Mouse (Mus musculus) cerebellum, adult 2 months (tissue): ENCODE data around the gene Tm7sf3. TPM values are rescaled to one million over a fixed set of nuclear protein-coding genes. Genes with fewer than 3 reads are reported as not detected.

ENCODE experiments used
- DNase-seq, 2 experiments: peaks; one replicate each; pipeline ENCODE4 v3.0.0; 2021
- H3K27ac ChIP-seq: fragments of 200-500 bp; 2 replicates; pipeline ENCODE4 v1.5.1; 2012; ENCODE audit warnings: low read length, control low read depth, inconsistent platforms; ENCODE audit not compliant: insufficient read depth
- H3K27me3 ChIP-seq: fragments of 200-500 bp; 2 replicates; pipeline ENCODE4 v1.6.1; 2012; ENCODE audit warnings: inconsistent platforms, mild to moderate bottlenecking, low read length, moderate library complexity; ENCODE audit not compliant: control insufficient read depth, insufficient read depth
- H3K4me1 ChIP-seq: fragments of 200-500 bp; 2 replicates; pipeline ENCODE4 v1.6.1; 2011; ENCODE audit warnings: low read length; ENCODE audit not compliant: control insufficient read depth, insufficient read depth
- H3K4me3 ChIP-seq: fragments of 200-500 bp; replicated peaks from 2 replicates; pipeline ENCODE3; 2011; ENCODE audit warnings: mild to moderate bottlenecking, low read depth, low read length, control low read depth; ENCODE audit not compliant: insufficient read depth
- CTCF ChIP-seq: fragments of 200-500 bp; IDR thresholded peaks from 2 replicates; pipeline ENCODE4 v1.5.1; 2011; ENCODE audit warnings: low read depth, mild to moderate bottlenecking, control low read depth, low read length, moderate library complexity, borderline replicate concordance; ENCODE audit not compliant: insufficient read depth
- POLR2A ChIP-seq: fragments of 200-500 bp; IDR thresholded peaks from 2 replicates; pipeline ENCODE4 v1.6.1; 2011; ENCODE audit warnings: low read length, control low read depth, borderline replicate concordance; ENCODE audit not compliant: insufficient read depth
- WGBS: fragments of 180-500 bp; shearing (Covaris S2); methylation state at CpG from one replicate; pipeline ENCODE4 v1.1.7; 2018; 5-methylcytosine and 5-hydroxymethylcytosine counted together
- polyA plus RNA-seq: library from polyadenylated mRNA; depleted of rRNA; stranded (reverse); fragments of >200 nt; gene quantifications from 2 replicates; pipeline ENCODE4 v1.2.3, GENCODE M21; 2012

The Tm7sf3 gene
- polyA plus RNA-seq, 1 experiment: 25.2 TPM

DNA sequence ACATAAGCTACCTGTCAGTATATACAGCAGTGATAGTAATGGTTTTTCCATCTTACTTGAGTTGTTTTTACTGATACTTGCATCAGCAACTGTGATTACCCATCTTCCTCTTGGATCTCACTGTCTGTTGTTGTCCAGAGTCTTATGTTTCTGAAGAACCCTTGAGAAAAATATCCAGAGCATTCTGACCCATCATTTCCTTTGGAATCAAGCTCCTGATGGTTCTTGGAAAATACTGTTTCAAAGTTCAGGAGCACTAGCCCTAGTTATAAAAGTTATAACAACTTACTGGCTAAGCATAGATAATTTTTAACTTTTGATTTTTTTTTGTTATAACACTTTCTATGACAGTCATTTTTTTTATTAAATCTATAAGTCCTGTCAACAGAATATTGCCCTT, 8.8 kb upstream of the Tm7sf3 start:
- no peak for DNase-seq
- H3K4me3 ChIP-seq: no peak overlapping the region
- H3K27ac ChIP-seq: no peak overlapping the region
- TF ChIP-seq CTCF (no peak), POLR2A (no peak)
- H3K4me1 ChIP-seq: no peaks in the 10 kb centered on the region
- no peaks in the 10 kb centered on the region for H3K27me3 ChIP-seq

DNA sequence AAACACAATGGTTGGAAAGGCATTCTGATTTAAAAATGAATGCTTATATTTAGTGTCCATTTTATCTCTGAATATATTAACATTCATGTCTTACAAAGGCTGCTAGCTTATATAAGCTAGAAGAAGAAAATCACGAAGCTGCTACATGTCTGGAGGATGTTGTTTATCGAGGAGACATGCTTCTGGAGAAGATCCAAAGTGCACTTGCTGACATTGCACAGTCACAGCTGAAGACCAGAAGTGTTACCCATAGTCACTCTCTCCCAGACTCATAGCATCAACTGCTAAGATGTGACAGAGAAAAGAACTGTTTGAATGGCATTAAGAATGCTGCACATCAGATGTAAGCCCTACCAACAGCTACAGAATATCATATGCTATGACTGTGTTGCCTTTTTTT, 7.4 kb upstream of the Tm7sf3 start:
- TF ChIP-seq CTCF (no peak), POLR2A (no peak)
- no peak for DNase-seq
- Histone ChIP-seq H3K27me3 (no peaks in the 10 kb centered on the region), H3K4me3 (no peak overlapping the region), H3K27ac (no peak overlapping the region), H3K4me1 (no peaks in the 10 kb centered on the region)
- WGBS: 34% methylated on average over 2 of the region's 2 CpGs

DNA sequence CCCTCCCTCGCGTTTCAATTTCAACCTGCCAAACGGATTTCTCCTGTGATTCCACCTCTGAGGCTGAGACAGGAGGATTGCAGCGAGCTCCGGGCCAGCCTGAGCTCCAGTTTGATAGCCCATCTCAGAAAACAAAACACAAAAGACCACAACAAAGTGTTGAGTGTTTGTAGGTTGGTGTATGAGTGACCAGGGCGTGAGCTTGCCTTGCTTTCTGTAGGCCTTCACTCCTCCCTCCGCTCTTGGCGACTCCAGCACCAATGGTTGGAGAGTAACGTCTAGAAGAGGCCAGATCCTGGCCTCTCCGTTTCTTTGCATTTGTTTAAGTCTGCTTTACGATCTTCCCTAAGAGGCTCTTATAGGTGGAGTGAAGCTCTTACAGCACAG, 553 bp upstream of the Tm7sf3 start:
- no peaks in the 10 kb centered on the region for H3K27me3 ChIP-seq
- 30% methylated on average over 11 of the region's 11 CpGs for WGBS
- H3K4me1 ChIP-seq: 0 out of 2 replicates have a peak, but pooled peaks cover 3% of the 10 kb centered on the region
- DNase-seq: peak in 1 of 2 experiments; percentile 18
- peak overlapping the region; percentile 70 for H3K4me3 ChIP-seq
- no peak for TF ChIP-seq POLR2A
- TF ChIP-seq CTCF: no peak
- no peak overlapping the region for H3K27ac ChIP-seq

DNA sequence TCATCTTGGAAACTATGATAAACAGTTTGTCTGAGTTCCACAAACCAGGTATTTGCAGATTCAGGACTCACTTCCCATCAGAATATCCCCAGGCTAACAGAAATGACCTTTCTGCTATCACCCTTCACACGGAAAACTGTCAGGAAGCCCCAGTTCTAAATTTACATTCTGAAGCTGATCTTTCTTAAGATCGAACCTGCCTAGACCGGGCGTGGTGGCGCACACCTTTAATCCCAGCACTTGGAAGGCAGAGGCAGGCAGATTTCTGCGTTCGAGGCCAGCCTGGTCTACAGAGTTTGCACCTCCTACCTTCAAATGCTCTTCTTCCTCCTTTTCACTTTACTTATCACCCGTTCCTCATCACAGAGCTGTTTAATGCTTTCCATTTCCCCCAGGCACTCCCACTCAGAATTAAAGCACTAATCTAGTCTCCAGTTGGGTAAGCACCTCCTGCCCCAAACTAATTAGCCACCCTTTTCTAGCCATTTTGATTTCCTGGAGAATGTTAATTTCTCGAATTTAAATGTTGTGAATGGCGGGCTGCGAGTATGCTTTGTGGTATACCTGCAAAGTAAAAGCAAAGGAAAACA, 908 bp downstream of the Tm7sf3 start:
- Histone ChIP-seq H3K27me3 (no peaks in the 10 kb centered on the region), H3K4me3 (peak overlapping the region; percentile 70), H3K4me1 (0 out of 2 replicates have a peak, but pooled peaks cover 3% of the 10 kb centered on the region), H3K27ac (peak overlapping the region; percentile 33; the same call in 1 of the 2 replicates)
- 71% methylated on average over 11 of the region's 11 CpGs for WGBS
- TF ChIP-seq CTCF: no peak
- no peak for TF ChIP-seq POLR2A
- DNase-seq: peak in 1 of 2 experiments; percentile 27

DNA sequence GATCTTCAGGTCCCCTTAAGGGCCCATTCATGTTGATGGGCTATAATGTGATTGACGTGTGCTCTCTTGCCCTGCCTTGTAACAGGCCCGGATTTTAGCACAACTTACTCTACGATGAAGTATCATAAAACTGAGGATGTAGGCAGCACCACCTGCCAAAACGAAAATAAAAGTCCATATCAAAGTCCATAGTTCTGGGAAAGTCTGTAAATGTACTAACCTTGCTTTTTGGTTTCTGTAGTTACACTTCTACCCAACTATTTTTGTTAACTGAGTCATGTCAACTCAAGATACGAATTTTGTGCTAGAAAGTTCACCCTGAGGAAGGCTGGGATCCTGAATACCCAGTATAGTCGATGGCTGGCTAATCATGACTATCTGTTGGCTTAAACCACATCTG, 1.6 kb downstream of the Tm7sf3 start:
- H3K4me3 ChIP-seq: no peak overlapping the region
- no peaks in the 10 kb centered on the region for H3K27me3 ChIP-seq
- DNase-seq: no peak
- no peak for TF ChIP-seq CTCF
- TF ChIP-seq POLR2A: no peak
- H3K27ac ChIP-seq: no peak overlapping the region
- 0 out of 2 replicates have a peak, but pooled peaks cover 3% of the 10 kb centered on the region for H3K4me1 ChIP-seq
- WGBS: 85% methylated on average over 6 of the region's 6 CpGs

DNA sequence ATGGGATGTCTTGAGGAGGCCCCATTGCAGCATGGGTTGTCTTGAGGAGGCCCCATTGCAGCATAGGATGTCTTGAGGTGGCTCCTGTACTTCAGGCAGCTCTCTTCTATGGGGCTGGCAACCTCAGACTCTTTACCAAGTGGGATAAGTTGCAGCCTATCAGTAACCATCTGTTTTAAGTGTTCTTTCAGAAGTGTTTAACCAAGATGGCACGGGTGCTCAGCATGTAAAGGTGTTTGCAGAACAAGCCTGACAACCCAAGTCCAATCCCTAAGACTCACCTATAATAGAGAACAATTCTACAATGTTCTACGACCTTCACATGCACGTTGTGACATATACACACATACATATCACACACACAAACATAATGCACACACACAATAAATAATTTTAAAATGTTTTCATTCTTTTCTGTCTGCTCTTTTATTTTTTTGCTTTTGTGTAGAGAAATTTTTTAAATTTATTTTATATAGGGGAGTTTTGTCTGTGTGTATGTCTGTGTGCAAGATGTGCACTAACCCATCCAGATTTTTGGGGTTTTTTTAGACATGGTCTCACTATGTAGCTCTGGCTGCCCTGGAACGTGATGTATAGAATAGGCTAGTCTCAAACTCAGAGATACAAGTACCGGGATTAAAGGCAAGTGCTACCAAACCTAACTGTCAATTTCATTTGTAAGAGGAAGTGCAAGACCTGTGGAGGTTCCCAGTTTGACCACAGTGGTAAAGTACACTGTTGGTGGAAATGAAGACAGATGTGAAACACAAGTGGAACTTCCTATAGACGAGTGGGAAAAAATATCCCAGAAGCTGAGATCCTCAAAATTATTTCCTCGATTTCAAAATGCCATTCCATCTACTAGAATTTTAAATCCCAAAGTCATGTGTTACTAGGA, 2.3 kb downstream of the Tm7sf3 start:
- TF ChIP-seq POLR2A (no peak), CTCF (no peak)
- Histone ChIP-seq H3K4me3 (no peak overlapping the region), H3K27me3 (no peaks in the 10 kb centered on the region), H3K4me1 (0 out of 2 replicates have a peak, but pooled peaks cover 3% of the 10 kb centered on the region), H3K27ac (no peak overlapping the region)
- no peak for DNase-seq
- 92% methylated on average over 7 of the region's 7 CpGs for WGBS

DNA sequence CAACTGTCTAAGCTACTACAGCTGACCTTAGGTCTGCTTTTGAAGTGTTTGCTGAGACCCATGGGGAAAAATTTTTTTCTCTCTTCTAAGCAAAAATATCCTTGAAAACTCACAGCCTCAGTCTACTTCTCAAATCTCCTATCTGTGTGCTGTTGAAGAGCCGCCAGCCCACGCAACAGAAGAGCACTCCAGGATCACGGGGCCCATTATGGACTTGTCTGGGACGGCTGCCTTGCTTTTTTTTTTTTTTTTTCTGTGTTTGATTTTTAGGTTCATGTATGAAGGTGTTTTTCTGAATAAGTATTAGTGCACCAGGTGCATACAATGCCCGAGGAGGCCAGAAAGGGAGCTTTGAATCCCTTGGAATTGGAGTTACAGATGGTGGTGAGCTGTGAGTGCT, 6.1 kb downstream of the Tm7sf3 start:
- H3K4me3 ChIP-seq: no peak overlapping the region
- H3K4me1 ChIP-seq: peaks cover 10% of the 10 kb centered on the region
- H3K27me3 ChIP-seq: no peaks in the 10 kb centered on the region
- TF ChIP-seq CTCF (no peak), POLR2A (no peak)
- no peak overlapping the region for H3K27ac ChIP-seq
- no peak for DNase-seq
- 82% methylated on average over 5 of the region's 5 CpGs for WGBS

DNA sequence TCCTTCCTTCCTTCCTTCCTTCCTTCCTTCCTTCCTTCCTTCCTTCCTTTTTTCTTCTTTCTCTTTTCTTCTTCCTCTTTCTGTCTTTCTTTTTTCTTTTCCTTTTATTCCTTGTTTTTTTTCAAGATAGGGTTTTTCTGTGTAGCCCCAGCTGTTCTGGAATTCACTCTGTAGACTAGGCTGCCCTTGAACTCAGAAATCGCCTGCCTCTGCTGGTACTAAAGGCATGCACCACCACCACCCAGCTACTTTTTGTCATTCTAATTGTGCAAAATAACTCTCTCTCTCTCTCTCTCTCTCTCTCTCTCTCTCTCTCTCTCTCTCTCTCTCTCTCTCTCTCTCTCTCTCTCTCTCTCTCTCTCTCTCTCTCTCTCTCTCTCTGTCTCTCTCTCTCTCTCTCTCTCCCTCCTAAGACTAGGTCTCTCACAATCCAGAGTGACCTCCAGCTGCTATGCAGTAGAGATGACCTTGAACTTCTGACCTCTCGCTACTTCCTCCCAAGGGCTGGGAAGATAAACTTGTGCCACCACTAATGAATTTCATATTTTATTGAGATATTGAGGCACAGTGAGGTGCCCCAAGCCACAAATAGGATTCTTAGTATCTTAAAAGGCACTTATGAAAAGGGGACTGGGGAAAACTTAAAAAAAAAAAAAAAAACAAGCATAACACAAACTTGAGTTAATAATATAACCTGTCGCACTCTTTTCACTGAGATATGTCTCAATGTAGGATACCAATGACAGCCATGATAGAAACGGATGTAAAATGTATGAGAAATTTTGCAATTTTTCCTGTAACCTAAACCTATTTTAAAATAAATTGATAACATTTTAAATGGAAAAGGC, 7.6 kb downstream of the Tm7sf3 start:
- Histone ChIP-seq H3K4me3 (peak overlapping the region; percentile 6), H3K27ac (no peak overlapping the region), H3K27me3 (no peaks in the 10 kb centered on the region), H3K4me1 (peaks cover 10% of the 10 kb centered on the region)
- DNase-seq: no peak
- no peak for TF ChIP-seq POLR2A
- no peak for TF ChIP-seq CTCF
- WGBS: 63% methylated on average over 4 of the region's 4 CpGs
